Mouse (Mus musculus) kidney, embryonic 14.5 days (tissue): ENCODE measurements around the gene Cib4. TPM values are rescaled to one million over a fixed set of nuclear protein-coding genes. Genes with fewer than 3 reads are reported as not detected.

Experiments
- ATAC-seq: fragments of 200-750 bp; cut with Nextera tagmentation; 2 replicates; pipeline ENCODE4 v1.8.0; 2017; ENCODE audit warnings: moderate number of reproducible peaks, mild to moderate bottlenecking, moderate TSS enrichment, moderate library complexity; ENCODE audit not compliant: low FRiP score, low TSS enrichment
- H3K27ac ChIP-seq: fragments of 300-500 bp; sonication (generic); 2 replicates; pipeline ENCODE4 v1.5.1; 2014; ENCODE audit warnings: low read depth, mild to moderate bottlenecking, low read length, moderate library complexity, mixed read lengths
- H3K27me3 ChIP-seq: fragments of 300-500 bp; sonication (generic); 2 replicates; pipeline ENCODE4 v1.6.1; 2014; ENCODE audit warnings: mild to moderate bottlenecking, low read length; ENCODE audit not compliant: control insufficient read depth, insufficient read depth
- H3K36me3 ChIP-seq: fragments of 300-500 bp; sonication (generic); 2 replicates; pipeline ENCODE4 v1.6.1; 2014; ENCODE audit warnings: low read length, mixed read lengths; ENCODE audit not compliant: control insufficient read depth, insufficient read depth
- H3K4me1 ChIP-seq: fragments of 300-500 bp; sonication (generic); 2 replicates; pipeline ENCODE4 v1.6.1; 2014; ENCODE audit warnings: low read length, mixed read lengths; ENCODE audit not compliant: control insufficient read depth, insufficient read depth
- H3K4me2 ChIP-seq: fragments of 300-500 bp; sonication (generic); replicated peaks from 2 replicates; pipeline ENCODE4 v1.6.1; 2014; ENCODE audit warnings: low read depth, mild to moderate bottlenecking, low read length
- H3K4me3 ChIP-seq: fragments of 300-500 bp; sonication (generic); 2 replicates; pipeline ENCODE4 v1.5.1; 2014; ENCODE audit warnings: mild to moderate bottlenecking, low read length
- H3K9ac ChIP-seq: fragments of 300-500 bp; sonication (generic); 2 replicates; pipeline ENCODE4 v1.6.1; 2014; ENCODE audit warnings: low read depth, mild to moderate bottlenecking, low read length, moderate library complexity
- H3K9me3 ChIP-seq: fragments of 300-500 bp; sonication (generic); 2 replicates; pipeline ENCODE4 v1.6.1; 2016; ENCODE audit warnings: low read length; ENCODE audit not compliant: control insufficient read depth
- WGBS: fragments of 180-500 bp; shearing (Covaris S2); extraction: QIAGEN DNeasy Blood & Tissue Kit; methylation state at CpG from one replicate; pipeline ENCODE4 v1.1.7; 2014; 5-methylcytosine and 5-hydroxymethylcytosine counted together
- polyA plus RNA-seq: library from polyadenylated mRNA; unstranded; fragments of >200 nt; fragmentation: Nextera tagmentation; extraction: Ambion mirVana; gene quantifications from 2 replicates; pipeline ENCODE4 v1.2.1, GENCODE M21; 2014

Cib4 gene
- polyA plus RNA-seq, 1 experiment from 2014 or later, result not detected

- Histone ChIP-seq H3K4me1 (no peaks in the 10 kb centered on the region), H3K27me3 (no peaks in the 10 kb centered on the region), H3K9ac (no peak overlapping the region), H3K9me3 (no peaks in the 10 kb centered on the region), H3K4me2 (no peak overlapping the region), H3K27ac (no peak overlapping the region), H3K36me3 (no peaks in the 10 kb centered on the region), H3K4me3 (no peak overlapping the region)
- no peak for ATAC-seq
- 79% methylated on average over 12 of the region's 12 CpGs for WGBS
Measured at GRCm38 (mm10) chr5:30577654-30578310, 32.1 kb upstream of the Cib4 start.

- H3K4me2 ChIP-seq, result no peak overlapping the region
- H3K27me3 ChIP-seq, result no peaks in the 10 kb centered on the region
- WGBS, result 63% methylated on average over 9 of the region's 9 CpGs
- H3K36me3 ChIP-seq, result no peaks in the 10 kb centered on the region
- H3K4me1 ChIP-seq, result no peaks in the 10 kb centered on the region
- H3K9me3 ChIP-seq, result no peaks in the 10 kb centered on the region
- no peak overlapping the region for H3K9ac ChIP-seq
- no peak overlapping the region for H3K4me3 ChIP-seq
- ATAC-seq, result no peak
- no peak overlapping the region for H3K27ac ChIP-seq
Measured at GRCm38 (mm10) chr5:30577251-30577650, 31.6 kb upstream of the Cib4 start.

GRCm38 (mm10) chr5:30576233-30576632, 30.6 kb upstream of the Cib4 start:
- WGBS, result 86% methylated on average over 7 of the region's 7 CpGs
- Histone ChIP-seq H3K27me3 (no peaks in the 10 kb centered on the region), H3K27ac (no peak overlapping the region), H3K4me1 (no peaks in the 10 kb centered on the region), H3K36me3 (no peaks in the 10 kb centered on the region), H3K4me2 (no peak overlapping the region), H3K9me3 (no peaks in the 10 kb centered on the region), H3K4me3 (no peak overlapping the region), H3K9ac (no peak overlapping the region)
- ATAC-seq, result no peak

- H3K27me3 ChIP-seq, result no peaks in the 10 kb centered on the region
- no peak overlapping the region for H3K9ac ChIP-seq
- 89% methylated on average over 8 of the region's 8 CpGs for WGBS
- no peaks in the 10 kb centered on the region for H3K36me3 ChIP-seq
- no peak overlapping the region for H3K4me2 ChIP-seq
- ATAC-seq, result no peak
- H3K9me3 ChIP-seq, result no peaks in the 10 kb centered on the region
- no peak overlapping the region for H3K4me3 ChIP-seq
- no peak overlapping the region for H3K27ac ChIP-seq
- no peaks in the 10 kb centered on the region for H3K4me1 ChIP-seq
Measured at GRCm38 (mm10) chr5:30574367-30574766, 28.7 kb upstream of the Cib4 start.

GRCm38 (mm10) chr5:30571820-30572219, 26.2 kb upstream of the Cib4 start:
- no peak overlapping the region for H3K9ac ChIP-seq
- ATAC-seq, result no peak
- no peaks in the 10 kb centered on the region for H3K4me1 ChIP-seq
- no peak overlapping the region for H3K4me3 ChIP-seq
- no peaks in the 10 kb centered on the region for H3K9me3 ChIP-seq
- no peak overlapping the region for H3K27ac ChIP-seq
- no peaks in the 10 kb centered on the region for H3K36me3 ChIP-seq
- H3K4me2 ChIP-seq, result no peak overlapping the region
- H3K27me3 ChIP-seq, result no peaks in the 10 kb centered on the region
- 66% methylated on average over 5 of the region's 5 CpGs for WGBS

- Histone ChIP-seq H3K4me3 (no peak overlapping the region), H3K27me3 (no peaks in the 10 kb centered on the region), H3K36me3 (no peaks in the 10 kb centered on the region), H3K9ac (no peak overlapping the region), H3K27ac (no peak overlapping the region), H3K9me3 (no peaks in the 10 kb centered on the region), H3K4me1 (no peaks in the 10 kb centered on the region), H3K4me2 (no peak overlapping the region)
- no peak for ATAC-seq
- 74% methylated on average over 1 of the region's 1 CpGs for WGBS
Measured at GRCm38 (mm10) chr5:30568479-30568878, 22.8 kb upstream of the Cib4 start.

- WGBS, result 14% methylated on average over 3 of the region's 3 CpGs
- no peak for ATAC-seq
- Histone ChIP-seq H3K36me3 (no peaks in the 10 kb centered on the region), H3K9me3 (no peaks in the 10 kb centered on the region), H3K9ac (no peak overlapping the region), H3K4me3 (no peak overlapping the region), H3K4me2 (no peak overlapping the region), H3K27ac (no peak overlapping the region), H3K27me3 (no peaks in the 10 kb centered on the region), H3K4me1 (no peaks in the 10 kb centered on the region)
Measured at GRCm38 (mm10) chr5:30559986-30560493, 14.4 kb upstream of the Cib4 start.

- 84% methylated on average over 3 of the region's 3 CpGs for WGBS
- no peak for ATAC-seq
Measured at GRCm38 (mm10) chr5:30559421-30559820, 13.8 kb upstream of the Cib4 start.

GRCm38 (mm10) chr5:30556284-30556683, 10.6 kb upstream of the Cib4 start:
- Histone ChIP-seq H3K36me3 (no peaks in the 10 kb centered on the region), H3K4me2 (no peak overlapping the region), H3K4me1 (no peaks in the 10 kb centered on the region), H3K27ac (no peak overlapping the region), H3K9ac (no peak overlapping the region), H3K9me3 (no peaks in the 10 kb centered on the region), H3K4me3 (no peak overlapping the region), H3K27me3 (no peaks in the 10 kb centered on the region)
- 65% methylated on average over 3 of the region's 3 CpGs for WGBS
- ATAC-seq, result no peak

More at GRCm38 (mm10) chr5:30559421-30559820, 13.8 kb upstream of the Cib4 start:
- no peaks in the 10 kb centered on the region for H3K36me3 ChIP-seq
- no peaks in the 10 kb centered on the region for H3K4me1 ChIP-seq
- no peaks in the 10 kb centered on the region for H3K9me3 ChIP-seq
- no peak overlapping the region for H3K4me3 ChIP-seq
- no peaks in the 10 kb centered on the region for H3K27me3 ChIP-seq
- H3K27ac ChIP-seq, result no peak overlapping the region
- H3K4me2 ChIP-seq, result no peak overlapping the region
- no peak overlapping the region for H3K9ac ChIP-seq
